Mouse (Mus musculus) CH12.LX (cell line): ENCODE data around the gene Itsn1.

Source experiments
- CTCF ChIP-seq, 2 experiments: IDR thresholded peaks in 1 of 2; conservative IDR thresholded peaks in 1 of 2; 2 replicates each; pipeline ENCODE4 v1.5.1; 2011 to 2012; ENCODE audit warnings: low read depth in 2 of 2, low read length in 2 of 2, improper control_type of control experiment in 1 of 2, inconsistent platforms in 1 of 2, mild to moderate bottlenecking in 1 of 2, moderate library complexity in 1 of 2
- EP300 ChIP-seq: IDR thresholded peaks from 2 replicates; pipeline ENCODE4 v1.6.1; 2011; ENCODE audit warnings: low read length, improper control_type of control experiment
- HCFC1 ChIP-seq: IDR thresholded peaks from 2 replicates; pipeline ENCODE4 v1.6.1; 2012; ENCODE audit warnings: low read depth, mild to moderate bottlenecking, inconsistent platforms, low read length, improper control_type of control experiment
- KAT2A ChIP-seq: IDR thresholded peaks from 2 replicates; pipeline ENCODE4 v1.6.1; 2012; ENCODE audit warnings: low read length, improper control_type of control experiment, inconsistent platforms; ENCODE audit not compliant: insufficient replicate concordance
- MAFK ChIP-seq: IDR thresholded peaks from 2 replicates; pipeline ENCODE4 v1.6.1; 2011; ENCODE audit warnings: low read length, improper control_type of control experiment; ENCODE audit not compliant: insufficient replicate concordance
- MAX ChIP-seq: IDR thresholded peaks from 2 replicates; pipeline ENCODE4 v1.6.1; 2011; ENCODE audit warnings: low read length, improper control_type of control experiment
- MEF2A ChIP-seq: IDR thresholded peaks from 2 replicates; pipeline ENCODE4 v1.6.1; 2014; ENCODE audit warnings: low read depth, mild to moderate bottlenecking, inconsistent platforms, low read length, improper control_type of control experiment, borderline replicate concordance
- MXI1 ChIP-seq: IDR thresholded peaks from 2 replicates; pipeline ENCODE4 v1.6.1; 2011; ENCODE audit warnings: mild to moderate bottlenecking, low read depth, low read length, improper control_type of control experiment
- POLR2A ChIP-seq: IDR thresholded peaks from 2 replicates; pipeline ENCODE4 v1.6.1; 2011; ENCODE audit warnings: low read depth, mild to moderate bottlenecking, improper control_type of control experiment, low read length
- SMC3 ChIP-seq: IDR thresholded peaks from 2 replicates; pipeline ENCODE4 v1.6.1; 2011; ENCODE audit warnings: low read depth, low read length, improper control_type of control experiment
- TCF12 ChIP-seq: IDR thresholded peaks from 2 replicates; pipeline ENCODE4 v1.6.1; 2014; ENCODE audit warnings: low read depth, mild to moderate bottlenecking, inconsistent platforms, low read length, improper control_type of control experiment
- ZNF384 ChIP-seq: IDR thresholded peaks from 2 replicates; pipeline ENCODE4 v1.6.1; 2012; ENCODE audit warnings: low read depth, low read length, improper control_type of control experiment, inconsistent platforms

DNA sequence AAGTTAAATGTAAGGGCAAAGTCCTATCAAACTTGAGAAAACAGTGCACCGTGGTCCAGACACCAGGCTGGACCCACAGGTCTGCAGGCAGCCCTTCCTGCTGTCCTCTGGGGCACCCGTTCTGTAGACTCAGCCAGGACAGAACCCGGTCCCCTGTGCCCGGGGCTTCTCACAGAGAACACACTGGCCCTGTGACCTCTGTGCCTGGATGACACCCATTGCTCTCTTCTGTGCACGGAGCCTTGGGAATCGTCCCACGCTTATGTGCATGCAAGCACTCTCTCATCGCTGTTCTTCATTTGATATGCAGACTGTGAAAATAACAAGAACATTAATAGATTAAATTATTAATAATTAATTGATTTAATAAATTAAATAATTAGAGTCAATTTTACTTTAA lies 130.9 kb downstream of the Itsn1 start:
- no peak for TF ChIP-seq MXI1
- TF ChIP-seq MAX: no peak
- no peak for TF ChIP-seq CTCF (conservative IDR thresholded peaks at IDR 0.05 in 1 of 2, IDR thresholded peaks at IDR 0.05 in 1 of 2; ENCODE audit: low read depth in 2 of 2, low read length in 2 of 2)
- no peak for TF ChIP-seq ZNF384
- no peak for TF ChIP-seq TCF12
- TF ChIP-seq POLR2A: no peak
- no peak for TF ChIP-seq HCFC1
- TF ChIP-seq SMC3: no peak
- TF ChIP-seq MAFK: no peak
- no peak for TF ChIP-seq EP300
- no peak for TF ChIP-seq MEF2A
- no peak for TF ChIP-seq KAT2A
